Mouse (Mus musculus) E14TG2a.4 (cell line): ENCODE measurements around the gene Brpf3.

Experiments used
- CTCF ChIP-seq: conservative IDR thresholded peaks from 2 replicates; pipeline ENCODE4 v1.5.1; 2014; ENCODE audit warnings: low read length
- POU5F1 ChIP-seq: IDR thresholded peaks from 2 replicates; pipeline ENCODE4 v1.6.1; 2014; ENCODE audit warnings: low read length, borderline replicate concordance

DNA sequence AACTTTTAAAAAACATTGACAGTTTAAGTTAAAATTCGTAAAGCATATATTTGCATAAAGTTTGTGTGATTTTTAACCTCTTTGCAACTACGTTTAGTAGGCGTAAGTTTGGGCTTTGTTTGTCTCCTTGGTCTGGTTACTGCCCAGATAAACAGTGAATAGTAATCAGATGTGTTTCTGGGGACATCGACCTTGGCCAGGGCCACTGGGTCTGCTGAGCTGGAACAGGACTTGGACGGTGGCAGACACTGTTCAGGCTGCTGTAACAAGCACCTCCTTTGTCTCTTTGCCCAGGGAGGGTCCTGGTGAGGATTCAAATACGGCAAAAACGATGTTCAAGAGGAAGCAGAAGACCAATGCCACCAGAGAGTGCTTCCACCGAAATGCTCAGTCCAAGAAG, 84.3 kb downstream of the Brpf3 start:
- no peak for TF ChIP-seq CTCF
- TF ChIP-seq POU5F1, result no peak
